Mouse (Mus musculus): Measurements from ENCODE around the gene Ccdc137. TPM values are rescaled to one million over a fixed set of nuclear protein-coding genes. Genes with fewer than 3 reads are reported as not detected.

Ccdc137 gene
- polyA plus RNA-seq, 1 experiment, result 18.9 TPM

DNA sequence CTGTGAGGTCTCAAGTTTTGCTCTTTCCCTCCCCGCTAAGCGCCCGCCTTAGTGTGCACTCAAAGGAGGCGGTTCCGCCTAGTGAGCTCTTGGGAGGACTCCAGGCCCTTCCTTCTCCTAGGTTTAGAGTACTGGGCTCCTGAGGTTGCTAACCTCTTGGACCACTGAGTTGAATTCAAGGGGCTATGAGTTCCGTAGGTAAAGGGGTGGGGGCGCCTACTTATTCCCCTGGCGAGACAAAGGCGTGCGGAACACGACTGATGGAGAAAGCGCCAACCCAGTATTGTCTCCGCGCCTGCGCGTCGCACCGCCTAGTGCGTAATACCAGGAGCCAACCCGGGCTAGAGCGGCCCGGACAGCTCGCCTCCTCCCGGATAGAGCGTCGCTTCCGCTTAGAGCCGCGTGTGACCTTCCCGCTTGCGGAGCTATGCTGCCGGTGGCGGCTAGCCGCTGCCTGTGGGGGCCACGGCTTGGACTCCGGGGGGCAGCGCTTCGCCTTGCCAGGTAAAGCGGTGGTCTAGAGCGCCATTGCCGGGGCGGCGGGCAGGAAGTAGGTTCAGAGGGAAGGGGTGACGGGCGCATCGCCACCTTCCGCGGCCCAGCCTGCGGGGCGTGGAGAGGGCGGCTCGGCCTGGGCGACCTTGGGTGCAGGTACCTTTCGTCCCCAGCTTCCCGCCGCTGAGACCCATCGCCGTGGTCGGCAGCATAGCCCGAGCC is 26.5 kb downstream of the Ccdc137 start, which contains the start of gene Mrpl12:
Gene Mrpl12 (plus strand): TSS at position 349 of the 717 bp plus-strand sequence.
- TF ChIP-seq CTCF (IDR thresholded peaks at IDR 0.05; ENCODE audit: borderline replicate concordance, insufficient read depth, low read length) (no peak), POLR2A (IDR thresholded peaks at IDR 0.05; ENCODE audit: low read depth, low read length) (peak; percentile 80)
- Histone ChIP-seq H3K4me3 (ENCODE audit: insufficient read depth, low read length) (peak within 1 kb of the TSS; percentile 81), H3K4me1 (ENCODE audit: control insufficient read depth, insufficient read depth, low read length) (no peaks in the 10 kb centered on the region; the same call in 1 of the 2 replicates), H3K27ac (ENCODE audit: insufficient read depth, low read length) (peak within 1 kb of the TSS; percentile 18; the same call in 1 of the 2 replicates)

DNA sequence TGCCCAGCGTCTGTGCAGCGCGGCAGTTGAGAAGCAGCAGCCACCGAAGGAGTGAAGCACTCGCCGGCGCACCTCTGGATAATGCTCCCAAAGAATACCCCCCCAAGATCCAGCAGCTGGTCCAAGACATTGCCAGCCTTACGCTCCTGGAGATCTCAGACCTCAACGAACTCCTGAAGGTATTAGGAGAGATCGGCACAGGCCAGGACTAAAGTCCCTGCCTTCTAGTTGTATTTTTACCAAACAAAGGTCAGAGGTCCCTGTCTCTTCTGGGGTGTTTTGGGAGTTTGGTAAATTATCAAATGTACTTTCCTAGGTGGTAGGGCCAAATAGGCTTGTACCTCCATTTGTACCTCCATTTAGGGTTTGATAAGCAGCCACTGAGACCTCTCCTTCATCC is 27.3 kb downstream of the Ccdc137 start:
- Histone ChIP-seq H3K4me3 (ENCODE audit: insufficient read depth, low read length) (peak overlapping the region; percentile 81), H3K27ac (ENCODE audit: insufficient read depth, low read length) (no peak overlapping the region), H3K4me1 (ENCODE audit: control insufficient read depth, insufficient read depth, low read length) (no peaks in the 10 kb centered on the region; the same call in 1 of the 2 replicates)
- TF ChIP-seq POLR2A (IDR thresholded peaks at IDR 0.05; ENCODE audit: low read depth, low read length) (no peak), CTCF (IDR thresholded peaks at IDR 0.05; ENCODE audit: borderline replicate concordance, insufficient read depth, low read length) (no peak)

DNA sequence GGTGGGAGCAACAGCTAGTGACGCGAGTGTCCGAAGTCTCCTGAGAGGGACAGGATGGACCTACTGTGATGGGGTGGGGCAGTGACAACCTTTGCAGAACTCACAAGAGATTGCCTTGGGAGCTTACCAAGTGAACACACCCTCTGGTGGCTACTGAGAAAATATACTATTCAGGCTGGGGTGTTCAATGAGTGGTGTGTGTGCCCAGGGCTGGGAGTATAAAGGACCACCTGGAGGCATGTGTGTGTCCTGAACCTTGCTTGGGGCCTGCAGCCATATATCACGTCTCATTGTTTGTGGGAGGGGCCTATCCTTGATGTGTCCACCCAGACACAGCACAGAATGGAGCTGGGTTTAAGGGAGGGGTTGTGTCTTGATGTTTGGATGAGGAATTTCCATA is 30.6 kb downstream of the Ccdc137 start:
- TF ChIP-seq CTCF (IDR thresholded peaks at IDR 0.05; ENCODE audit: borderline replicate concordance, insufficient read depth, low read length), result no peak
- Histone ChIP-seq H3K4me1 (ENCODE audit: control insufficient read depth, insufficient read depth, low read length) (no peaks in the 10 kb centered on the region; the same call in 1 of the 2 replicates), H3K4me3 (ENCODE audit: insufficient read depth, low read length) (no peak overlapping the region), H3K27ac (ENCODE audit: insufficient read depth, low read length) (no peak overlapping the region)

DNA sequence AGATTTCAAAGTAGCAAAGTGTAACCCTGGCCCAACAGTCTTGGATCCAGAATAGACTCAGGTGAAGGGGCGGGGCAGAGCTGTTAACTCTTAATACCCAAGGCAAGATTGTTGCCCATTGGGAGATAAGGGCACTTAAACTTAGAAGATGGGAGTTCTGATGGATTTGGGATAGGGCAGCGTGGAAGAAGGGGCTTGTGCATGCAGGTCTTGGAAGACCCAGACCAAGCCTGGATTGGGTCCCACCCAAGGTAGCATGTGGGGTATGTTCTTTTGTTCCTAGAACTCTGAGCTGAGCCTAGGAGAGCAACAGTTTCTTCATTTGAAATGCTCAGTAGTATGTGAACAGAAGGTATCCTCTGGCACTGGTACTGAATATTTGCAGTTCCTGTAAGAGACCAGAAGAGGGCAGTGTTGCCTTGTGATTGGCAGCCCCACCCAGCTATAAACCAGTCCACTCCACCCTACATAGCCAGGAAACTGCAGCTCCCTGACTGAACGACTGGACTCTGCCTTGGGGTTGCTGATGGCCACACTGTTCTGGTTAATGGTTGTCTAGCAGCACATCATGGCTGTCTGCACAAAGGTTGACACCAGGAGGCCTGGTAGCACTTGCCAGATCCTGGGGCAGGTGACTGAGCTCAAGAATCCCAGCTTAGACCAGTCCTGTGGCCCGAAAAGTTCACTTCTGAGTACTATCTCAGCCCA is 31.3 kb downstream of the Ccdc137 start:
- H3K27ac ChIP-seq (ENCODE audit: insufficient read depth, low read length), result no peak overlapping the region
- no peaks in the 10 kb centered on the region; the same call in 1 of the 2 replicates for H3K4me1 ChIP-seq (ENCODE audit: control insufficient read depth, insufficient read depth, low read length)
- H3K4me3 ChIP-seq (ENCODE audit: insufficient read depth, low read length), result no peak overlapping the region
- TF ChIP-seq CTCF (IDR thresholded peaks at IDR 0.05; ENCODE audit: borderline replicate concordance, insufficient read depth, low read length) (peak; percentile 60; the same call in 1 of the 2 replicates), POLR2A (IDR thresholded peaks at IDR 0.05; ENCODE audit: low read depth, low read length) (no peak)

DNA sequence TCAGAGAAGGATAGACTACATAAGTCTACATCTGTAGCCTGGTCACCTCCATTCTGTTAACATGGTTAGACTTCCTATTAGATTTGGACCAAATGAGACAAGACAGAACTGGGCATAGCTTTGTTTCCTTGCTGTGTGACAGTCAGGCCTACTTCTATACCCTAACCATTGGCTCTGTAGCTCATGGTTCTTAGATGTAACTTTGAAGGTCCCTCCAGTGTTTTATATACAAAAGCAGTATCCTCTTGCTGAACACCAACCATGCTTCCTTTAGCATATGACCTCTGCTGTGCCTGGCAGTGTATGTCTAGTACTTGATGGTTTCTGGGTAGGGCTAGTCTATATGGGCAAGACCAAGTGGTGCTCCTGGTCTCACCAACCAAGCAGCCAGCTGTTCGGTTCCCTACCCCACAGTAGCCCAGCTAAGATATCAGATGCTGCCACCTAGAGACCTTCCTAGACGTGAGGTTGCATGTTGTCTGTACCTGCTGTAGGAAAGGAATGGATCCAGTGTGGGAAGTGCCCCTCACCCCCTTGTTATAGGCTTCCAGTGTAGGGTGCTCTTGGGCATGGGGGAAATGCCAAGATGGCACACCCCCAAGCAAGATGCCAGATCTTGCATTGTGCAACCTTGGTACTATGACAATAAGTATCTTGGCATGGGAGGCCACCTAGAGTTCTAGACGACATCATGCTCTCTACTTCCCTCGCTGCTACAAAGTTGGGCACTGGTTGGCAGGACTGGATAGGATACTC is 32.6 kb downstream of the Ccdc137 start:
- Histone ChIP-seq H3K4me3 (ENCODE audit: insufficient read depth, low read length) (no peak overlapping the region), H3K4me1 (ENCODE audit: control insufficient read depth, insufficient read depth, low read length) (no peaks in the 10 kb centered on the region; the same call in 1 of the 2 replicates), H3K27ac (ENCODE audit: insufficient read depth, low read length) (no peak overlapping the region)
- TF ChIP-seq POLR2A (IDR thresholded peaks at IDR 0.05; ENCODE audit: low read depth, low read length), result no peak
- no peak for TF ChIP-seq CTCF (IDR thresholded peaks at IDR 0.05; ENCODE audit: borderline replicate concordance, insufficient read depth, low read length)

DNA sequence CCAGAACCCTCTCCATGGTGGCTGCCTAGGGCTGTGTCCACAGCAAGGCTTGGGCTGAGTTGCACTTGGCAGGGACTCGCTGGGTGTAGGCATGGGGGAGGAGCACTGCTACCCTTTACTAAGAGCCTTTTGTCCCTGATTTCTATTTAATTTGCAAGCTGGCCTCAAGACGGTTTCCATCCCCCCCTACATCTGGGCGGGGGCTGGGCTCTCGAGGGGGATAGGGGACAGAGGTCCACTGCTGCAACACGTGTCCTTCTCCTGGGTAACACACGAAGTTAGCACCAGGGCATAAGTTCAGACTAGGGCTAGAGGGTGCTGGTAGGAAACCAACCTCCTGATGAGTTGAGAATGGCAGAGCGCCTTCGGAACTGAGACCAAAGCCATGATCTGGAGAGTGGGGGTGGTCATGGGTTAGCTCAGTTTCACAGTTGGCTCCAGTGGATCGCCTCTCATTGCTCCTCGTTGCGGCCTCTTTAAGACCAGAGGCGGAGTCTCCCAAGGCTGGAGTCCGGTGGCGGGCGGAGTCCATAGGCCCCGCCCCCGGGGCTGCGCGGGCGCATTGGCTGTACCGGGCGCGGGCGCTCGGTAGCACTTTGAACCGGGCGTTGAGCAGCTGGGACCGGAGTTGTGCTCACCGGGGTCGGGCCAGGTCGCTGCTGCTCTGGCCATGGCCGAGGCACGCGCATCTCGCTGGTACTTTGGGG is 33.6 kb downstream of the Ccdc137 start, which contains the start of gene Slc25a10:
Gene Slc25a10 (plus strand): TSS at position 524 of the 707 bp plus-strand sequence.
- Histone ChIP-seq H3K4me1 (ENCODE audit: control insufficient read depth, insufficient read depth, low read length) (no peaks in the 10 kb centered on the region), H3K27ac (ENCODE audit: insufficient read depth, low read length) (no peak within 1 kb of the TSS), H3K4me3 (ENCODE audit: insufficient read depth, low read length) (peak within 1 kb of the TSS; percentile 56)
- TF ChIP-seq POLR2A (IDR thresholded peaks at IDR 0.05; ENCODE audit: low read depth, low read length) (peak; percentile 70), CTCF (IDR thresholded peaks at IDR 0.05; ENCODE audit: borderline replicate concordance, insufficient read depth, low read length) (no peak)

DNA sequence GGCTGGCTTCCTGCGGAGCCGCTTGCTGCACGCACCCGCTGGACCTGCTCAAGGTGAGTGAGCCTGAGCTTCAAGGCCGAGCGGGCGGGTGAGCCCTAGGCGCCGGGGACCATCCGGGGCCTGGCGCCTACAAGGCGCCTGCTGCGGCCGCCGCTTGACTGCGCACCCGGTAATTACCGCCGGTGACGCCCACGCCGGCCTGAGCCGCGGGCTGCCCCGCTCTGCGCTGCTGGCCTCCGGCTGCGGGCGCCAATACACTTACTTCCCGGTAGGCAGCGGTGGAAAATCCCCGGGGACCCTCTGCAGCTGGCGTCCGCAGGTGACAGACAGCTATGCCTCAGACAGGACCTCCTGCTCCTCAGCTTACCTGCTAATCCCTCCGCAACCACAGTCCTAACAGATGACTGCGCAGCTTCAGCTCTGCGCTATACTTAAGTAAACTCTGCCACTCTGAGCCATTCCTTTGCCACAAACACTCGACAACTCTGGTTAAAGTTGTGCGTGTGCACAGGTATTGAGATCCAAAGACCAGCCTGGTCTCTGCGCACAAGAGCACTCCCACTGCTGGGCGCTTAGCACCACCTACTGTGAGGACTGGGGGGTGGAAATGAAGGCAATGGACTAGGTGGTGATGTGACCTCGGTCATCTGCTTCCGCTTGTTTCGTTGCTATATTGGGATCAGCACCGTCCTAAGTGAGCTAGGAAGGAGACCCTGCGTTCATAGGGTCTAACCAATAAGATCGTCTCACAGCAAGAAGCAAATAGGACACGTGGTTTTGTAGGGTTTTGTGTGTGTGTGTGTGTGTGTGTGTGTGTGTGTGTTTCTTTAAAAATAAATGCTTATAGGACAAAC is 34.3 kb downstream of the Ccdc137 start:
- Histone ChIP-seq H3K27ac (ENCODE audit: insufficient read depth, low read length) (no peak overlapping the region), H3K4me1 (ENCODE audit: control insufficient read depth, insufficient read depth, low read length) (no peaks in the 10 kb centered on the region), H3K4me3 (ENCODE audit: insufficient read depth, low read length) (peak overlapping the region; percentile 56)
- TF ChIP-seq CTCF (IDR thresholded peaks at IDR 0.05; ENCODE audit: borderline replicate concordance, insufficient read depth, low read length) (no peak), POLR2A (IDR thresholded peaks at IDR 0.05; ENCODE audit: low read depth, low read length) (no peak)

DNA sequence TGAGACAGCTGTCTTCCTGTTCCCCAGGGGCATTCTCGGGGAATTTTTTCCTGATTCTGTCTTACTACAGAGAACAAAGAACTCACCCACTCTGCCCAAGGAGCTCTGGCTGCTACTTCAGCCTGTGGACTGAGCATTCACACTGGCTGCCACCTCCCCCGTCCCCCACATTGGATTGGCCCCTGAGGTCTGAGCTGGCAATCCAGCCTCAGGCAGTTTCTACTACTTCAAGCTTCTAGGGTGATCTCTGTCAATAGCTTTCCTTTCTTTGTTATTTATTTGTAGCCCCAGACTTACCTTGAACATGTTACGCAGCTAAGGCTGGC is 34.9 kb downstream of the Ccdc137 start:
- TF ChIP-seq CTCF (IDR thresholded peaks at IDR 0.05; ENCODE audit: borderline replicate concordance, insufficient read depth, low read length), result no peak
- no peak for TF ChIP-seq POLR2A (IDR thresholded peaks at IDR 0.05; ENCODE audit: low read depth, low read length)
- Histone ChIP-seq H3K4me3 (ENCODE audit: insufficient read depth, low read length) (peak overlapping the region; percentile 56), H3K4me1 (ENCODE audit: control insufficient read depth, insufficient read depth, low read length) (no peaks in the 10 kb centered on the region), H3K27ac (ENCODE audit: insufficient read depth, low read length) (no peak overlapping the region)

Data from embryonic fibroblast, embryonic 13.5 days (primary cell).